Mouse (Mus musculus) heart, postnatal 0 days (tissue): ENCODE results near the gene E2f8.

Experiments used
- CTCF ChIP-seq: IDR thresholded peaks from 2 replicates; pipeline ENCODE4 v1.5.1; 2016; ENCODE audit warnings: antibody characterized with exemption, control low read depth, low read depth
- EP300 ChIP-seq: IDR thresholded peaks from 2 replicates; pipeline ENCODE4 v1.6.1; 2016; ENCODE audit warnings: antibody characterized with exemption, low read depth

DNA sequence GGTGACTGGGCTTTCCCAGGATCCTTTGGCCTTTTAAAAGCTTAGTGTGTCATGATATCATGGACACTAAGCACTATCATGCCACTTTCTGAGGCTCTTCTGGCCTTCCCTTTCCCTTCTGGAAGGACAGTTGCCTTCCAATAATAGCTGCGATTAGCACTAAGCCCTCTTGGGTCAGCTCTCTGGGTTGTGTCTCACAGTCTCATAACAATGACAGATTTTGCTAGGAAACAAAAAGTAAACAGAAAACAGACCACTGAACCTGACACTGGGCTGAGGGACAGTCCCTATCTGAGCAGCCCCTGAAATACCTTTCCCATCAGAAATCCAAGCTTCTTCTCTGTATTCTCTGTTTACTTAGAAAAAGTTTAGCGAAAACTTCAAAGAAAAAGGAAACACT, 40.9 kb downstream of the E2f8 start:
- TF ChIP-seq CTCF: no peak
- no peak for TF ChIP-seq EP300
